Mouse (Mus musculus) testis, postnatal 14 days (tissue): ENCODE measurements around the gene Pik3ip1.

Experiments
- DNase-seq: peaks from one replicate; pipeline ENCODE4 v3.0.0; 2021; ENCODE audit warnings: low spot score

Gene Pik3ip1

GRCm38 (mm10) chr11:3379427-3379826, 49.2 kb downstream of the Pik3ip1 start:
- no peak for DNase-seq

DNA sequence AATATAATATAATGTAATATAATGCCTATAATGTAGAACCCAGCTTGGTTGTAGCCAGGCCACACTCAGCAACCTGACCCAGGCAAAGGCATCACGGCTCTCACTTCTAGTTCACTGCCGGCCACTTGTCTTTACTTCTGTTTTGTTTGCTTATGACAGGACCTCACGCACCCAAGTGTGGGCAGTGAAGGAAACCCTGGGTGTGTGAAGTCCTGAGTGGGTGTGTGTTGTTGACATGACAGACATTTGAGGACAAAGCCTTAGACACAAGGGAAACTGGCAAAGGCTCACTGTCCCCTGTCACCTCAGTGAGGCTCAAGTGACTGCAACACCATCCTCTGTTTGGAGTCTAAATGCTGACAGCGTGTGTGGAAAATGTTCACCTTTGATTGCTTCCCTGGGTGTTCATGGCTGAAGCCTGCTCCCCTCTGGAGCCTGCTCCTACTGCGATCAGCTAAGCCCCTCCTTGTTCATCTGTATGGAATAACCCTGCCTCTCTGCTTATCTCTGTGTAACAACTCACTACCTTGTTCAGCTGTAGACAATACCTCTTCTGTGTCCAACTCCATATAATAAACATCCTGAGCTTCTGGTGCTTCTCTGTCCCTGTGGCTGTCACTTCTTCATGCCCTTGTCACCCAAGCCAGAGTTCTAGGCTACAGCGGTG, 51.1 kb downstream of the Pik3ip1 start:
- DNase-seq: no peak

DNA sequence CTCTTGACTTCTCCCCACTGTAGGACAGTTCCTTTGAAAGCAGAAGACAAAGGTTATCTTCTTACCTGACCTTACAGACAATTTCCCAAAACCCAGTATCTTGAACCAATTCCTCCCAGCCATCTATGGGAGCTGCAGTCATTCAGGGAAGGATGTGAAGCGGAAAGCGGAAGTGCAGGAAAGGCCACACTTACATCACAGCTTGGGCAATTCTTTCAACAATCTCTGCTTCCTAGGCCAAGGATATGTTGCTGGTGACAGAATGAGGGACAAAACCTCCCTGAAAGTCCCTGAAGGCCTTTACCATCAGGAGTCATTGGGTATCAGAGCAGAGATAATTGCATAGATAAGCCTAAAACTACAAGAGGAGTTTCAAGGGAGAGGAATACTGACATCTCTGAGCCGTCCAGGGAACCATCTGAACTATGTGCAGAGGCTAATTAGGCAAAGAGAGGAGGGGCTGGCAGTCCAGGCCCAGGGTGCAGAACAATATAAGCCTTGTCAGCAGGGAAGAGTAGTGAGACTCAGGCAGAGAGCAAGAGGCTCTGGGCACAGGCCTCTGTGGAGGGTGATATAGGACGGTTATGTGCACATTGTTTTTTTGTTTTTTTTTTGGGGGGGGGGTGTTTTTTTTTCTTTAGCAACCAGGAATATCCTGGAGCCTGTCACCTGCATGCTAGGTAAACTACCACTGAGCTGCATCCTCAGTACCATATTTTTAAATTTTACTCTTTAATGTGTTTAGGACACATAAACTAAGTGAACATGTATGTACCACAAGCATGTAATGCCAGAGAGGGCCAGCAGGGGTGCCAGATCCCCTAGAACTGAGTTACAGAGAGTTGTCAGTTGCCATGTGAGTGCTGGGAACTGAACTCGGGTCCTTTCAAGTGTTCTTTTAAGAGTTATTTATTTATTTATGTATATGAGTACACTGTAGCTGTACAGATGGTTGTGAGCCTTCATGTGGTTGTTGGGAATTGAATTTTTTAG, 52.7 kb downstream of the Pik3ip1 start:
- DNase-seq: no peak

GRCm38 (mm10) chr11:3386941-3387368, 56.8 kb downstream of the Pik3ip1 start:
- DNase-seq: peak; percentile 47

DNA sequence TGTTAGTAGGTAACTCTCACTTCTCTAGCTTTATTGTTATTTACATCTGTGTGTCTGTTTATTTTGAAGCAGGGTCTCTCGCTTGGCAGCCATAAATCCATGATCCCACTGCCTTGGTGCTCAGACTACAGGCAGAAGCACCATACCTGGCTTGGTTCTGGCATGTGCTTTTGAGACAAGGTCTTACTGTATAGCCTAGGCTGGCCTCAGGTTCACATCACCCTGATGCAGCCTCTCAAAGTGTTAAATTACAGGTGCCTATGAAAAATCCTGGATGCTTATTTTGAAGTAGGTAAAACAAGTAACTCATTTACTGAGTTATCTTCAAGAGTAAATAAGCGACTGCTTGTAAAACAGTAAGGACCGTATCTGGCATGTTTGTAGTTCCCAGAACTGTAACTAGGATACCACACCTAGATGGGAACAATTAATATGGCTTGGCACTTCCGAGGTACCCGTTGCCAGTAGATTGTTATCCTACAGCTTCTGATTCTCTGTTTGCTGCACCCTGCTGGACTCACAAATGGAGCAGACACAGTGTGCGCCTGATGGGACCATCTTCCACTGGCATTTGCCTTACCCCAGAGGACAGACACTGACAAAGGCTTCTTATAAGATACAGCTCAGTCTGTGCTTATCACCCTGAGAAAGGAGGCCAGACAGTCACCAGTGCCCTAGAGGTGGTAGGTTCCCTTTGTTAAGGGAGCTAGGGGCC, 57.4 kb downstream of the Pik3ip1 start:
- no peak for DNase-seq

GRCm38 (mm10) chr11:3389996-3390395, 59.8 kb downstream of the Pik3ip1 start:
- no peak for DNase-seq

- DNase-seq: no peak
These were observed 60.6 kb downstream of the Pik3ip1 start for GRCm38 (mm10) chr11:3390789-3391188.

DNA sequence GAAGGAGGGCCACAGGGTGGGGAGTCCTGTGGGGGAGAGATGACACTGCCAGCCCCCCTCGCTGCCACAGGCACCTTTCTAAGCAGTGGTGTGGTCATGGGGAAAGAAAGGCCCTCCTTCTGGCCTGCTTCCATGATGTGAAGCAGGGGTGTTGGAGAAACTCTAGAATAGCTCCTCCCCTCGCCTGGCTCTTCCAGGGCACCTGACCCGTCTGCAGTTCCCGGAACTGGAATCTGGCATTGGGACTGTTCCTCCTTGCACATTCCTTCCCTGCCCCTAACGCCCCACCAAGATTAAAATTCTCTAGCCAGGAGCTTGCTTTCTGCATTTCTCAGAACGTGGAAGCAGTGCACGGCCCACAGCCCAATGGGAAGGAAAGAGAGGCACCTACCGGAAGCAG, 62.3 kb downstream of the Pik3ip1 start:
- no peak for DNase-seq
